Mouse (Mus musculus) CH12.LX (cell line): Measurements from ENCODE around the gene Nampt. TPM values are rescaled to one million over a fixed set of nuclear protein-coding genes. Genes with fewer than 3 reads are reported as not detected.

Experiments
- DNase-seq: peaks from one replicate; pipeline ENCODE4 v3.0.0-alpha.2; 2013; ENCODE audit errors: extremely low read depth
- H3K27ac ChIP-seq: 2 replicates; pipeline ENCODE4 v1.5.1; 2012; ENCODE audit warnings: low read depth, mild to moderate bottlenecking, control low read depth, moderate library complexity; ENCODE audit not compliant: insufficient read depth
- H3K27me3 ChIP-seq: replicated peaks from 2 replicates; pipeline ENCODE3; 2012; ENCODE audit warnings: inconsistent platforms
- H3K36me3 ChIP-seq, 2 experiments: replicated peaks in 1 of 2; 2 replicates each; pipeline versions ENCODE3 to v1.6.1; 2012; ENCODE audit warnings: inconsistent platforms in 1 of 2, low read length in 1 of 2, mild to moderate bottlenecking in 1 of 2, mixed read lengths in 1 of 2, moderate library complexity in 1 of 2; ENCODE audit not compliant: control insufficient read depth in 1 of 2, insufficient read depth in 1 of 2
- H3K4me1 ChIP-seq, 2 experiments: 2 replicates each; pipeline ENCODE4 v1.6.1; 2012; ENCODE audit warnings: inconsistent platforms in 1 of 2, moderate library complexity in 1 of 2; ENCODE audit not compliant: insufficient read depth in 2 of 2, control insufficient read depth in 1 of 2
- H3K4me2 ChIP-seq: 2 replicates; pipeline ENCODE4 v1.6.1; 2012; ENCODE audit warnings: low read depth, mild to moderate bottlenecking, control low read depth; ENCODE audit not compliant: poor library complexity, insufficient read depth, severe bottlenecking
- H3K4me3 ChIP-seq, 3 experiments: fragments of 150-350 bp in 1 of 3; sonication (generic) in 1 of 3; replicated peaks in 1 of 3; 2 replicates each; pipeline versions ENCODE3 to v1.5.1; 2011 to 2012; ENCODE audit warnings: low read depth in 2 of 3, low read length in 2 of 3, mild to moderate bottlenecking in 2 of 3, moderate library complexity in 2 of 3, control low read depth in 1 of 3, improper control_type of control experiment in 1 of 3, inconsistent platforms in 1 of 3, mixed read lengths in 1 of 3; ENCODE audit not compliant: poor library complexity in 1 of 3
- H3K79me2 ChIP-seq: replicated peaks from 2 replicates; pipeline ENCODE4 v1.6.1; 2012; ENCODE audit warnings: mild to moderate bottlenecking, moderate library complexity; ENCODE audit not compliant: control insufficient read depth, poor library complexity, insufficient read depth, severe bottlenecking; ENCODE audit errors: extremely low read depth
- H3K9ac ChIP-seq: 2 replicates; pipeline ENCODE4 v1.6.1; 2012; ENCODE audit warnings: low read depth, mild to moderate bottlenecking, control low read depth, moderate library complexity; ENCODE audit not compliant: insufficient read depth
- H3K9me3 ChIP-seq: replicated peaks from 2 replicates; pipeline ENCODE3; 2012; ENCODE audit warnings: low read length, inconsistent platforms, mixed read lengths
- ELF1 ChIP-seq: IDR thresholded peaks from 2 replicates; pipeline ENCODE4 v1.6.1; 2014; ENCODE audit warnings: low read depth, mild to moderate bottlenecking, inconsistent platforms, low read length, improper control_type of control experiment
- EP300 ChIP-seq: IDR thresholded peaks from 2 replicates; pipeline ENCODE4 v1.6.1; 2011; ENCODE audit warnings: low read length, improper control_type of control experiment
- GABPA ChIP-seq: IDR thresholded peaks from 2 replicates; pipeline ENCODE4 v1.6.1; 2012; ENCODE audit warnings: low read depth, low read length, improper control_type of control experiment, inconsistent platforms; ENCODE audit not compliant: insufficient replicate concordance
- HCFC1 ChIP-seq: IDR thresholded peaks from 2 replicates; pipeline ENCODE4 v1.6.1; 2012; ENCODE audit warnings: low read depth, mild to moderate bottlenecking, inconsistent platforms, low read length, improper control_type of control experiment
- KAT2A ChIP-seq: IDR thresholded peaks from 2 replicates; pipeline ENCODE4 v1.6.1; 2012; ENCODE audit warnings: low read length, improper control_type of control experiment, inconsistent platforms; ENCODE audit not compliant: insufficient replicate concordance
- MAFK ChIP-seq: IDR thresholded peaks from 2 replicates; pipeline ENCODE4 v1.6.1; 2011; ENCODE audit warnings: low read length, improper control_type of control experiment; ENCODE audit not compliant: insufficient replicate concordance
- NRF1 ChIP-seq: IDR thresholded peaks from 2 replicates; pipeline ENCODE4 v1.6.1; 2014; ENCODE audit warnings: low read depth, mild to moderate bottlenecking, inconsistent platforms, low read length, improper control_type of control experiment, moderate library complexity
- RCOR1 ChIP-seq: conservative IDR thresholded peaks from 2 replicates; pipeline ENCODE4 v1.6.1; 2012; ENCODE audit warnings: low read depth, mild to moderate bottlenecking, inconsistent platforms, low read length, improper control_type of control experiment
- USF1 ChIP-seq: IDR thresholded peaks from 2 replicates; pipeline ENCODE4 v1.6.1; 2014; ENCODE audit warnings: low read depth, mild to moderate bottlenecking, inconsistent platforms, low read length, improper control_type of control experiment
- USF2 ChIP-seq: conservative IDR thresholded peaks from 2 replicates; pipeline ENCODE4 v1.6.1; 2011; ENCODE audit warnings: low read depth, low read length, improper control_type of control experiment
- ZKSCAN1 ChIP-seq: IDR thresholded peaks from 2 replicates; pipeline ENCODE4 v1.6.1; 2012; ENCODE audit warnings: low read depth, inconsistent platforms, low read length, improper control_type of control experiment, borderline replicate concordance
- dilution Hi-C: fragments of 300-500 bp; cut with MboI; formaldehyde crosslinking; loops from 2 replicates; pipeline ENCODE4 v1.14.3; 2020; ENCODE audit warnings: low sequenced_read_pairs; ENCODE audit not compliant: extremely low pct_unique_long_range_greater_than_20kb, extremely low pct_ligation_motif_present
- in situ Hi-C: fragments of 300-500 bp; cut with MboI; formaldehyde crosslinking; loops from 3 replicates; pipeline ENCODE4 v1.14.3; 2019; ENCODE audit warnings: low sequenced_read_pairs, low pct_ligation_motif_present, low pct_unique_long_range_greater_than_20kb, mixed read lengths
- polyA plus RNA-seq: library from polyadenylated mRNA; unstranded; fragments of >175 nt; gene quantifications from 2 replicates; pipeline ENCODE4 v1.2.1, GENCODE M21; 2012; ENCODE audit warnings: low read depth; ENCODE audit not compliant: insufficient read length
- total RNA-seq, 2 experiments: library from RNA; depleted of rRNA; stranded (reverse); fragments of 300-350 nt in 1 of 2; fragments of >200 nt in 1 of 2; gene quantifications; 2 replicates each; pipeline ENCODE4 v1.2.3; 2012 to 2014

Gene Nampt
- total and polyA plus RNA-seq, 3 experiments: 50.5 to 206 (median 84.5) TPM

GRCm38 (mm10) chr12:32789092-32789491, 30.3 kb upstream of the Nampt start:
- no peak overlapping the region for H3K27ac ChIP-seq
- peaks cover 3% of the 10 kb centered on the region for H3K9me3 ChIP-seq
- DNase-seq: no peak
- dilution Hi-C loops (no loop called here), in situ Hi-C loops (no loop called here)
- H3K9ac ChIP-seq: no peak overlapping the region
- H3K27me3 ChIP-seq: no peaks in the 10 kb centered on the region
- no peak overlapping the region for H3K4me2 ChIP-seq
- H3K36me3 ChIP-seq: no peaks in the 10 kb centered on the region
- no peak for TF ChIP-seq ZKSCAN1
- TF ChIP-seq USF2: no peak
- TF ChIP-seq USF1: no peak
- TF ChIP-seq GABPA: no peak
- no peak for TF ChIP-seq ELF1
- TF ChIP-seq HCFC1: no peak
- no peak for TF ChIP-seq KAT2A
- no peak for TF ChIP-seq EP300
- TF ChIP-seq, all 38 proteins: peak for 0
- Histone ChIP-seq H3K4me3 (no peak overlapping the region), H3K4me1 (no peaks in the 10 kb centered on the region), H3K79me2 (no peaks in the 10 kb centered on the region)

- no peaks in the 10 kb centered on the region for H3K36me3 ChIP-seq
- H3K27me3 ChIP-seq: no peaks in the 10 kb centered on the region
- peaks cover 6 to 9% of the 10 kb centered on the region in 2 experiments; a peak in 3 of 4 replicates for H3K4me1 ChIP-seq
- dilution Hi-C loops: no loop called here
- H3K9ac ChIP-seq: peak overlapping the region; percentile 51
- DNase-seq: no peak
- in situ Hi-C loops: no loop called here
- peaks cover 3% of the 10 kb centered on the region for H3K9me3 ChIP-seq
- H3K27ac ChIP-seq: no peak overlapping the region
- H3K79me2 ChIP-seq: no peaks in the 10 kb centered on the region
- H3K4me3 ChIP-seq: no peak overlapping the region
- TF ChIP-seq RCOR1 (no peak), MAFK (peak; percentile 92)
- peak overlapping the region; percentile 37 for H3K4me2 ChIP-seq
Observed at GRCm38 (mm10) chr12:32795765-32796471, 23.4 kb upstream of the Nampt start.

GRCm38 (mm10) chr12:32797438-32797837, 21.9 kb upstream of the Nampt start:
- dilution Hi-C loops: no loop called here
- DNase-seq: no peak
- H3K4me2 ChIP-seq: no peak overlapping the region
- TF ChIP-seq NRF1: no peak
- TF ChIP-seq, all 38 proteins: peak for 0
- Histone ChIP-seq H3K27me3 (no peaks in the 10 kb centered on the region), H3K79me2 (no peaks in the 10 kb centered on the region), H3K4me3 (no peak overlapping the region), H3K27ac (no peak overlapping the region), H3K4me1 (peaks cover 6 to 9% of the 10 kb centered on the region in 2 experiments; a peak in 3 of 4 replicates), H3K9ac (no peak overlapping the region), H3K36me3 (no peaks in the 10 kb centered on the region), H3K9me3 (no peaks in the 10 kb centered on the region)
- in situ Hi-C loops: no loop called here
